Mouse (Mus musculus) adrenal gland (tissue): ENCODE measurements around the gene Atp6v0c.
"Not testable (repeated sequence)": the region's sequence is repeated elsewhere in the genome, so short reads cannot be mapped to it uniquely, and the experiment has no call there.

Experiments
- intact Hi-C: fragments of 180-260 bp; cut with DNase I; formaldehyde crosslinking; loops from one replicate; pipeline ENCODE4 v1.15.1; 2025

Gene Atp6v0c

GRCm38 (mm10) chr17:24162584-24163175 lies 6.8 kb downstream of the Atp6v0c start:
- intact Hi-C loops = no loop called here

- intact Hi-C loops = no loop called here
Observed at GRCm38 (mm10) chr17:24161466-24161865, 8.0 kb downstream of the Atp6v0c start.

GRCm38 (mm10) chr17:24157526-24157925 lies 12.0 kb downstream of the Atp6v0c start:
- intact Hi-C loops = loop anchor here (5.0 kb wide), 1 partner anchor 235 kb away; no protein-coding TSS in a partner anchor

GRCm38 (mm10) chr17:24157121-24157520 lies 12.4 kb downstream of the Atp6v0c start:
- intact Hi-C loops = loop anchor here (5.0 kb wide), 1 partner anchor 235 kb away; no protein-coding TSS in a partner anchor

GRCm38 (mm10) chr17:24156394-24156793 lies 13.1 kb downstream of the Atp6v0c start:
- intact Hi-C loops = loop anchor here (5.0 kb wide), 1 partner anchor 236 kb away; no protein-coding TSS in a partner anchor

- intact Hi-C loops = loop anchor here (5.0 kb wide), 1 partner anchor 237 kb away; no protein-coding TSS in a partner anchor
Observed at GRCm38 (mm10) chr17:24155742-24156141, 13.8 kb downstream of the Atp6v0c start.

- intact Hi-C loops = no loop called here
Observed at GRCm38 (mm10) chr17:24154463-24154862, 15.0 kb downstream of the Atp6v0c start.

GRCm38 (mm10) chr17:24151890-24152563 lies 17.5 kb downstream of the Atp6v0c start:
- intact Hi-C loops = no loop called here

- intact Hi-C loops = no loop called here
Observed at GRCm38 (mm10) chr17:24151382-24151781, 18.1 kb downstream of the Atp6v0c start.

GRCm38 (mm10) chr17:24150824-24151223 lies 18.7 kb downstream of the Atp6v0c start, which contains the start of gene Pdpk1:
Gene Pdpk1 (minus strand): TSS chr17:24150924.
- intact Hi-C loops = no loop called here

- intact Hi-C loops = no loop called here
Observed at GRCm38 (mm10) chr17:24149421-24149820, 20.1 kb downstream of the Atp6v0c start.

GRCm38 (mm10) chr17:24142897-24143296 lies 26.6 kb downstream of the Atp6v0c start:
- intact Hi-C loops = no loop called here

- intact Hi-C loops = loop anchor here (2.0 kb wide), 1 partner anchor 69 kb away; the partner anchor contains the start of gene Kctd5
Observed at GRCm38 (mm10) chr17:24141425-24141920, 28.0 kb downstream of the Atp6v0c start.

GRCm38 (mm10) chr17:24140845-24141424 lies 28.6 kb downstream of the Atp6v0c start:
- intact Hi-C loops = loop anchor here (2.0 kb wide), 1 partner anchor 68 kb away; the partner anchor contains the start of gene Kctd5

GRCm38 (mm10) chr17:24139968-24140367 lies 29.5 kb downstream of the Atp6v0c start:
- intact Hi-C loops = loop anchor here (2.0 kb wide), 1 partner anchor 67 kb away; the partner anchor contains the start of gene Kctd5

GRCm38 (mm10) chr17:24139256-24139655 lies 30.2 kb downstream of the Atp6v0c start:
- intact Hi-C loops = no loop called here

GRCm38 (mm10) chr17:24137226-24137880 lies 32.1 kb downstream of the Atp6v0c start:
- intact Hi-C loops = no loop called here

- intact Hi-C loops = no loop called here
Observed at GRCm38 (mm10) chr17:24134062-24134461, 35.4 kb downstream of the Atp6v0c start.

- intact Hi-C loops = not testable (repeated sequence)
Observed at GRCm38 (mm10) chr17:24132919-24133318, 36.6 kb downstream of the Atp6v0c start.

GRCm38 (mm10) chr17:24131570-24131969 lies 37.9 kb downstream of the Atp6v0c start:
- intact Hi-C loops = no loop called here

- intact Hi-C loops = not testable (repeated sequence)
Observed at GRCm38 (mm10) chr17:24129246-24129645, 40.3 kb downstream of the Atp6v0c start.
